Mouse (Mus musculus) WW6 (cell line): ENCODE data around the gene Slc16a14.

ENCODE experiments used
- DNase-seq: peaks from one replicate; pipeline ENCODE4 v3.0.0-alpha.2; 2013; ENCODE audit warnings: low read depth, low spot score

Slc16a14 gene

DNA sequence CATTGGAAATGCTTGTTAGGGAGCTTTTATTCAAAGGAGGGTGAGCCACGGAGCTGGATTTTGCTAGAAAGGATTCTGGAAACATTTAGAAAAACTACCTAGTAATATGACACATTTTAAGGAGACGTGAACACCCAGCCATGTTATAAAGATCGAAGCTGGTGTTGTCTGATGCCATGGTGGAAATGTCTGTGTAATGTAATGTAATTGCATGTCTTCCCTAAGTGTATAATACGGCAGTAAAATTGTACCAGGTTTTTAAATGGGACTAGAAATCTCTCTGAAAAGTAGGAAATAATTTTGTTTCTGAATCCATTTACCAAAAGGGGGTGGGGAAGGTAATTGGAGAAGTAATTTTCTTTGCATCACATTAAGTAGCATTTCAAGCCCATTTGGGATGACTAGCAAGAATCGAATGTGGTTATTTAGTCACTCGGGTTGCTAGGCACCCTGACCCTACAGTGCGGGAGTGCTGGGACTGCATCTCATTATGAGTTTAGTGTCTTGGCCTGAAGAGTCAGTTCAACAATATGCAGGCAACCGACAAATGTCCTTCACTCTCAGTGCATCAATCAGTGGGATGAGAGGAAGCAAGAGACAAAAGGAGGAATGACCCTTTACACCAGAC, 24.6 kb downstream of the Slc16a14 start:
- DNase-seq, result no peak

DNA sequence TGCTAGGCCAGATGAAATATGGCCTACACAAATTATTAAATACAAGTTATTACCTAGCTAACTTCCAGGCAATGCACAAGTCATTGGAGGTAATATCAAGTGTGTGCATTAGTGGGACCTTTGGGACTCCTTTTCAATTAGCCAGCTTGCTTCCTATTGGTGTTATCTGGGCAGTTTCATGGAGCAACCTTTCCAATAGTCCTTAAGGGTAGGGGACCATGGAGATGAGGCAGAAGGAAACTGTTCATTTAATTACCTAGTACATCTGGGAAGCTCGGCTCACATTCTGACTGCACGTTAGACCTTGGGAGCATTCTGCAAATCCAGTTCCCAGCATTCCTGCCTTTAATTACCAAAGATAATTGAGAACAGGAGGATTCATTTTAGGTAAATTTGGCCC, 30.5 kb downstream of the Slc16a14 start:
- DNase-seq, result no peak

DNA sequence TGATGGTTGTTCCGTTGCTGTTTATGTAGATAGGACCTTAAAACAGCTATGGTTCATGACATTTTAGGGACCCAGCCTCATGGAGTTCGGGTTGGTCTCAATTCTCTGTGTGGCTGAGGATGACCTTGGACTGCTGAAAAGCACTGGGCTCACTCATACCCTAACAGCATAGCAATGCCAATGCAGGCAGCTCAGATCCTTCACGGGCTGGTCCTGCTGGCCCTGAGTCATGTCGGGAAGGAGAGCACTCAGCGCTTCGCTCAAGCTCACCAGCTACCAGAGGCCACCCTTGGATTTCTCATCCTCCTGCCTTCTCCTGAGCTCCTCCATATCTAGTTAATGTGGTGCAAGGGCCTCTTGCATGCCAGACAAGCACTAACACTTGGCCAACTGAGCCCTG, 35.8 kb downstream of the Slc16a14 start:
- DNase-seq, result no peak

DNA sequence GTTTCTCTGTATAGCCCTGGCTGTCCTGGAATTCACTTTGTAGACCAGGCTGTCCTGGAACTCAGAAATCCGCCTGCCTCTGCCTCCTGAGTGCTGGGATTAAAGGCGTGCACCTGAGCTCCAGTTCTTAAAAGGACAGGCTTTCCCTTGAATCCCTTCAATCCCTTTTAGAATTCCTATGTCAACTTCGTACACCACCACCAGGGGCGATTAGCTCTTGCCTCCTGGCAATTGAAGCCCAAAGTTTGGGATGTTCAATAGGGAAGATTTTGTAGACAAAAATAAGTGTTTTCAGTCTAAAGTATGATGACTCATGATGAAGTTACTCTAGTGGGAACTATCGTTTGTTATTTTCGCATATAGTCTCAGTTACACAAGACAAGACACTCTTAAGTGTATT, 37.6 kb downstream of the Slc16a14 start:
- DNase-seq, result no peak

DNA sequence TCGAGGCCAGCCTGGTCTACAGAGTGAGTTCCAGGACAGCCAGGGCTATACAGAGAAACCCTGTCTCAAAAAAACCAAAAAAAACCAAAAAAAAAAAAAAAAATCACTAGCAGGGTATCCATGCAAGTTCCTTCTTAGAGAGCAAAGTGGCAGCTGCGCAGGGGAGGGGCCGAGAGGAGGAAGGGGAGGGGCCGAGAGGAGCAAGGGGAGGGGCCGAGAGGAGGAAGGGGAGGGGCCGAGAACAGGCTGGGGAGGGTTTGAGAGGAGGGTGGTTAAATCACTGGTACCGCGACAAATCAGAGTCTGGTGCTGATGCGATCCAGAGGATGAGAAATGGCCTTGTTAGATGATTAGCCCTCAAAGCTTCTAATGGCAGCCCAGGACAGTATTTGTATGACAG, 43.2 kb downstream of the Slc16a14 start:
- no peak for DNase-seq

GRCm38 (mm10) chr1:84890503-84890902, 44.4 kb downstream of the Slc16a14 start:
- DNase-seq, result no peak

- DNase-seq, result no peak
Measured at GRCm38 (mm10) chr1:84890005-84890393, 44.9 kb downstream of the Slc16a14 start.

- DNase-seq, result no peak
Measured at GRCm38 (mm10) chr1:84889330-84890004, 45.5 kb downstream of the Slc16a14 start.

GRCm38 (mm10) chr1:84885921-84886320, 49.0 kb downstream of the Slc16a14 start:
- no peak for DNase-seq

- DNase-seq, result no peak
Measured at GRCm38 (mm10) chr1:84885174-84885573, 49.8 kb downstream of the Slc16a14 start.

DNA sequence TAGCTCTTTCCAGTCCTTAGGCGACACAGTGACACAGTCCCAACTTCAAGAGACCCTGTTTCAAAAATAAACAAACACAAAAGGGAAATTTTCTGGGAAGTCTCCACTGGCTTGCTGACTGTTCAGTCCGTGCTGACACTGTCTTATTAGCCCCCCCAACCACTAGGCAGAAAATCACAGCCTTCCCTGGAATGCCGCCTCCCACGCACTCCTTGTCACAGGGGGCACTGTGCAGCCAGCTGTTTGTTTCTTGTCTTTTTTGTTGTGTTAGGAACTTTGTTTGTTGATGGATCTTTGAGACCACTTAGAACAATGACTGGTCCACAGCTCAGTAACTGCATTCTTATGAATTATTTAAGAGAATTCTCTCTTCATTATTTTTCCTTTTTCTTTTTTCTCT, 51.0 kb downstream of the Slc16a14 start:
- no peak for DNase-seq

- no peak for DNase-seq
Measured at GRCm38 (mm10) chr1:84882937-84883336, 52.0 kb downstream of the Slc16a14 start.

GRCm38 (mm10) chr1:84882066-84882532, 52.8 kb downstream of the Slc16a14 start:
- DNase-seq, result no peak

- no peak for DNase-seq
Measured at GRCm38 (mm10) chr1:84881248-84882065, 53.5 kb downstream of the Slc16a14 start.

DNA sequence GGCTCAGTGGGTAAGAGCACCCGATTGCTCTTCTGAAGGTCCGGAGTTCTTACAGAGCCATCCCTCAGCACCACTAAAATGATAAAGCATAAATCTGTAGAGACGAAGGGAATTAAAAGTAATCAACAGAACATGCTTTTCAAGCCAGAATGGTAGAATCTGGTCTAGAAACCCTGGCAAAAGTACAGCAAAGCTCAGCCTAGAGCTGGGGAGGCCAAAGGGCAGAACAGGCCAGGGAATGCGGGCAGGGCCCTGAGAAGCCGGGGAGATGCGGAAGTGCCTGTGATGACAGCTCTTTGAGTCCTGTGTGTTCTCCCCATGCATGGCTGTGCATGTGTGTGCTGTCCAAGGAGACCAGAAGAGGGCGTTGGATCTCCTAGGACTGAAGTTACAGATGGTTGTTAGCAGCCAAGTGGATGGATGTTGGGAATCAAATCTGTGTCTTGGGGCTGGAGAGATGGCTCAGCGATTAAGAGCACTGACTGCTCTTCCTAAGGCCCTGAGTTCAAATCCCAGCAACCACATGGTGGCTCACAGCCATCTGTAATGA, 55.3 kb downstream of the Slc16a14 start:
- DNase-seq, result no peak

- DNase-seq, result no peak
Measured at GRCm38 (mm10) chr1:84877590-84877989, 57.3 kb downstream of the Slc16a14 start.

- DNase-seq, result no peak
Measured at GRCm38 (mm10) chr1:84872939-84873338, 62.0 kb downstream of the Slc16a14 start.

GRCm38 (mm10) chr1:84872105-84872504, 62.8 kb downstream of the Slc16a14 start:
- DNase-seq, result no peak

DNA sequence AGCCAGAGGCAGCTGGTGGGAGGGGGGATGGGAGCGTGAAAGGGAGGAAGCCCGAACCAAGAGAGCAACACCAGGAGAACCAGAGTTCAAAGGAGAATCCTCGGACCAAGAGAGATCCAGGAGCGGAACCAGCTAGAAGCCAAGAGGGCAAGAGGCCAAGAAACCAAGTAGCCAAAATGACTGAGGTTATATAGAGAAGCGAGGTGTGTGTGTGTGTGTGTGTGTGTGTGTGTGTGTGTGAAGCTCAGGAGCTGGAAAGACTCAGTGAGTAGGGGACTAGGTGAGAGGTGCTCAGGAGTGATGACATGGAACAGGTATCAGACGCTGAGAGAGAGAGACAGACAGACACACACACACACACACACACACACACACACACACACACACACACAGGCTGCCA, 63.8 kb downstream of the Slc16a14 start:
- no peak for DNase-seq

DNA sequence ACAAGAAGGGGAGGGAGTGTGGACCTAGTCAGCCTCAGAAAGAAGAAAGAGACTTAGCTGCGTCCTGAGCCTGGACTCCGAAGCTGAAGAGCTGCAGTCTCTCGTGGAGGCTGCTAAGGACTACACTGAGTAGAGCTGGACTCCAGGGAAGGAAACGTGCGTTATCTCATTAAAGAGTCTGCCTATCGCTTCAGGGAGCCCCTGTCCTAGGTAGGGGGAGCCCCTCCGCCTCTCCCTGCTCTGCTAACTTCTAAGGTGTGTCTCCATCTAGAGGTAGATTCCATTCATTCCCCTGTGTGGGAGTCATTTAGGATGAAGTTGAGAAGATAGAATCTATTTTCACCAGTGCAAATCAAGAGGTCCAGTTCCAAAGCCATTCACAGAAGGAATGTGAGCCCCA, 65.4 kb downstream of the Slc16a14 start:
- no peak for DNase-seq

GRCm38 (mm10) chr1:84868841-84869240, 66.1 kb downstream of the Slc16a14 start:
- no peak for DNase-seq

- DNase-seq, result no peak
Measured at GRCm38 (mm10) chr1:84868311-84868710, 66.6 kb downstream of the Slc16a14 start.
